Mouse (Mus musculus) stomach, embryonic 16.5 days (tissue): ENCODE measurements around the gene Ahnak2. TPM values are rescaled to one million over a fixed set of nuclear protein-coding genes. Genes with fewer than 3 reads are reported as not detected.
A peak's percentile ranks its signal among the peaks of the same experiment; 100 is the strongest.

ENCODE experiments used
- ATAC-seq: fragments of 200-750 bp; cut with Nextera tagmentation; 2 replicates; pipeline ENCODE4 v1.8.0; 2017; ENCODE audit warnings: moderate number of reproducible peaks, moderate TSS enrichment; ENCODE audit not compliant: insufficient read depth, low FRiP score
- H3K27ac ChIP-seq: fragments of 300-500 bp; sonication (generic); 2 replicates; pipeline ENCODE4 v1.5.1; 2014; ENCODE audit warnings: low read length
- H3K27me3 ChIP-seq: fragments of 300-500 bp; sonication (generic); 2 replicates; pipeline ENCODE4 v1.6.1; 2014; ENCODE audit warnings: low read length, control low read depth, mixed read lengths; ENCODE audit not compliant: control insufficient read depth, insufficient read depth
- H3K36me3 ChIP-seq: fragments of 300-500 bp; sonication (generic); 2 replicates; pipeline ENCODE4 v1.6.1; 2014; ENCODE audit warnings: low read length; ENCODE audit not compliant: control insufficient read depth, insufficient read depth
- H3K4me1 ChIP-seq: fragments of 300-500 bp; sonication (generic); 2 replicates; pipeline ENCODE4 v1.6.1; 2014; ENCODE audit warnings: low read length, control low read depth, mixed read lengths; ENCODE audit not compliant: control insufficient read depth, insufficient read depth
- H3K4me2 ChIP-seq: fragments of 300-500 bp; sonication (generic); 2 replicates; pipeline ENCODE4 v1.6.1; 2014; ENCODE audit warnings: low read depth, low read length, mixed read lengths
- H3K4me3 ChIP-seq: fragments of 300-500 bp; sonication (generic); replicated peaks from 2 replicates; pipeline ENCODE4 v1.5.1; 2014; ENCODE audit warnings: mild to moderate bottlenecking, low read length
- H3K9ac ChIP-seq: fragments of 300-500 bp; sonication (generic); 2 replicates; pipeline ENCODE4 v1.6.1; 2014; ENCODE audit warnings: low read length
- H3K9me3 ChIP-seq: fragments of 300-500 bp; sonication (generic); replicated peaks from 2 replicates; pipeline ENCODE4 v1.6.1; 2016; ENCODE audit warnings: low read length, control low read depth; ENCODE audit not compliant: control insufficient read depth
- WGBS: fragments of 180-500 bp; shearing (Covaris S2); extraction: QIAGEN DNeasy Blood & Tissue Kit; methylation state at CpG from one replicate; pipeline ENCODE4 v1.1.7; 2014; 5-methylcytosine and 5-hydroxymethylcytosine counted together
- polyA plus RNA-seq: library from polyadenylated mRNA; unstranded; fragments of >200 nt; fragmentation: Nextera tagmentation; extraction: Ambion mirVana; gene quantifications from 2 replicates; pipeline ENCODE4 v1.2.1, GENCODE M21; 2015

Ahnak2 gene
- polyA plus RNA-seq, 1 experiment from 2014 or later, result 4.9 TPM

DNA sequence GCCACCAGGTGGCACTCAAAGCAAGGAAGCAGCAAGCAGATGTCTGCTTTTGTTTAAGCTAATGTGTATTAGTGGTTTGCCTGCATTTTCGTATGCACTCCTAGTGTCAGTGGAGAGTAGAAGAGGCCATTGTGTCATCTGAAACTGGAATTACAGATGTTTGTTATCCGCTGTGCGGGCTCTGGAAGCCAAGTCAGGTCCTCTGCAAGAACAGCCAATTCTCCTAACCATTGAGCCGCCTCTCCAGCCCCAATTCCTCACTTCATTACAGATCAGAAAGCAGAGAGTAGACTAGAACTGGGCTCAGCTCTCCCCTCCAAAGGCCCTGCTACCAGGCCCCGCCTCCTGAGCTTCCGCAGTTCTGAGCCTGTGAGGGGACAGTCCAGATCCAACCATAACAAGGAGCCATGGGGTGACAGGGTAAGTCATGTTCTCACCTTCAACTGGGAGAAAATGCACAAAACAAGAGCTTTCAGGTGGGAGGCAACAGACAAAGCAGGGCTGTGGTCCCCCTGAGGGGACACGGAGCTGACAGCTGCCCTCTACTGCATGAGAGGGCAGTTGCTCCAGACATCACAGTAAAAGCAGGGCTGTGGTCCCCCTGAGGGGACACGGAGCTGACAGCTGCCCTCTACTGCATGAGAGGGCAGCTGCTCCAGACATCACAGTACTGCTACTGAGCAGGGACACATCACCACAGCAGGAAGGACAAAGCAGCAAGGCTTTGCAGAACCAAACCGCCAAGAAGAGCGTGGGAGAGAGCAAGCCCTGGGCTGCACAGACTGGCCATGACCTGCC is 55.5 kb downstream of the Ahnak2 start:
- H3K4me3 ChIP-seq, result no peak overlapping the region
- H3K4me2 ChIP-seq, result 0 out of 2 replicates have a peak overlapping the region, but pooled peaks have one; percentile 5
- peak; percentile 27; the same call in 1 of the 2 replicates for ATAC-seq
- 21% methylated on average over 10 of the region's 10 CpGs for WGBS
- peak overlapping the region; percentile 52 for H3K9ac ChIP-seq
- peak overlapping the region; percentile 66; the same call in 1 of the 2 replicates for H3K27ac ChIP-seq
- no peaks in the 10 kb centered on the region for H3K9me3 ChIP-seq
- peaks cover 22% of the 10 kb centered on the region for H3K4me1 ChIP-seq
- no peaks in the 10 kb centered on the region for H3K36me3 ChIP-seq
- no peaks in the 10 kb centered on the region for H3K27me3 ChIP-seq

- WGBS, result 72% methylated on average over 4 of the region's 4 CpGs
- H3K27me3 ChIP-seq, result no peaks in the 10 kb centered on the region
- no peak overlapping the region for H3K4me2 ChIP-seq
- no peaks in the 10 kb centered on the region for H3K9me3 ChIP-seq
- no peak overlapping the region for H3K4me3 ChIP-seq
- H3K4me1 ChIP-seq, result peaks cover 22% of the 10 kb centered on the region
- no peak overlapping the region for H3K27ac ChIP-seq
- ATAC-seq, result no peak
- H3K9ac ChIP-seq, result no peak overlapping the region
- H3K36me3 ChIP-seq, result no peaks in the 10 kb centered on the region
These were observed 56.0 kb downstream of the Ahnak2 start for GRCm38 (mm10) chr12:112746461-112746807.

DNA sequence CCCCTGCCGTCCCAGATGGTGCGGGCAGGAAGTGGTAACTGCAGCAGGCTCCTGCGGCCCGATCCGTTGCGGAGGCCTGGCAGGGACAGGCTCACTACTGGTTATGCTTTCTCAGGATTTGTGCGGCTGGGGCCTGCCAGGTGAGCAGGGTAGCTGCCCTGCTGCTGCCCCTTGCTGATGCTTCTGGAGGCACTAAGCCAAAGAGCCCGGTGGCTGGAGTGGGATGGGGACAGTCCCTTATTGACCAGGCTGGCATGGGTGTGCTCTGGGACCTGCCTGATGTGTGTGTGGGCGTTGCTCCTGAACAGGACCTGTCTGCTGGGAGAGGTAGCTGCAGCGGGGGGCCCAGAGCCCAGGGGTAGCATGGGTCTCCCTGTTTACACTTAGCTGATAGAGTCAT is 56.7 kb downstream of the Ahnak2 start:
- Histone ChIP-seq H3K4me2 (no peak overlapping the region), H3K4me1 (peaks cover 22% of the 10 kb centered on the region), H3K36me3 (no peaks in the 10 kb centered on the region), H3K9ac (no peak overlapping the region), H3K27me3 (no peaks in the 10 kb centered on the region), H3K9me3 (no peaks in the 10 kb centered on the region), H3K27ac (no peak overlapping the region), H3K4me3 (no peak overlapping the region)
- no peak for ATAC-seq
- WGBS, result 84% methylated on average over 9 of the region's 10 CpGs

GRCm38 (mm10) chr12:112744891-112745580 is 57.4 kb downstream of the Ahnak2 start:
- H3K36me3 ChIP-seq, result no peaks in the 10 kb centered on the region
- peaks cover 22% of the 10 kb centered on the region for H3K4me1 ChIP-seq
- H3K27ac ChIP-seq, result no peak overlapping the region
- H3K4me3 ChIP-seq, result no peak overlapping the region
- H3K27me3 ChIP-seq, result no peaks in the 10 kb centered on the region
- no peak overlapping the region; the same call in 1 of the 2 replicates for H3K9ac ChIP-seq
- H3K4me2 ChIP-seq, result no peak overlapping the region
- no peaks in the 10 kb centered on the region for H3K9me3 ChIP-seq
- ATAC-seq, result no peak
- WGBS, result 82% methylated on average over 10 of the region's 10 CpGs

DNA sequence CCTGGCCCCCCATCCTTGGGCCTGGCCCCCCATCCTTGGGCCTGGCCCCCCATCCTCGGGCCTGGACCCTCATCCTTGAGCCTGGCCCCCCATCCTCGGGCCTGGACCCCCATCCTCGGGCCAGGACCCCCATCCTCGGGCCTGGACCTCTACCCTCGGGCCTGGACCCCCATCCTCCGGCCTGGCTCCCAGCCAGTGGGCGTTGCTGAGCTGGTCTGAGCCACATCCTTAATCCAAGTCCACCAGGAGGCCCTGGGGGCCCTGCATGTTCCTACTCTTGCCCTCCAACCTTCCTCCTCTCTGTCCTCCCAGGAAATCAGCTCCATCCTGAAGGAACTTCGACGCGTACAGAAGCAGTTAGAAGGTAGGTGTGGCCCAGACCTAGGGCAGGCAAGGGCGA is 58.2 kb downstream of the Ahnak2 start:
- Histone ChIP-seq H3K36me3 (0 out of 2 replicates have a peak, but pooled peaks cover 2% of the 10 kb centered on the region), H3K4me3 (no peak overlapping the region), H3K27ac (no peak overlapping the region), H3K9ac (peak overlapping the region; percentile 47), H3K4me2 (no peak overlapping the region), H3K27me3 (no peaks in the 10 kb centered on the region), H3K4me1 (peaks cover 22% of the 10 kb centered on the region), H3K9me3 (no peaks in the 10 kb centered on the region)
- no peak for ATAC-seq
- WGBS, result 88% methylated on average over 11 of the region's 11 CpGs

DNA sequence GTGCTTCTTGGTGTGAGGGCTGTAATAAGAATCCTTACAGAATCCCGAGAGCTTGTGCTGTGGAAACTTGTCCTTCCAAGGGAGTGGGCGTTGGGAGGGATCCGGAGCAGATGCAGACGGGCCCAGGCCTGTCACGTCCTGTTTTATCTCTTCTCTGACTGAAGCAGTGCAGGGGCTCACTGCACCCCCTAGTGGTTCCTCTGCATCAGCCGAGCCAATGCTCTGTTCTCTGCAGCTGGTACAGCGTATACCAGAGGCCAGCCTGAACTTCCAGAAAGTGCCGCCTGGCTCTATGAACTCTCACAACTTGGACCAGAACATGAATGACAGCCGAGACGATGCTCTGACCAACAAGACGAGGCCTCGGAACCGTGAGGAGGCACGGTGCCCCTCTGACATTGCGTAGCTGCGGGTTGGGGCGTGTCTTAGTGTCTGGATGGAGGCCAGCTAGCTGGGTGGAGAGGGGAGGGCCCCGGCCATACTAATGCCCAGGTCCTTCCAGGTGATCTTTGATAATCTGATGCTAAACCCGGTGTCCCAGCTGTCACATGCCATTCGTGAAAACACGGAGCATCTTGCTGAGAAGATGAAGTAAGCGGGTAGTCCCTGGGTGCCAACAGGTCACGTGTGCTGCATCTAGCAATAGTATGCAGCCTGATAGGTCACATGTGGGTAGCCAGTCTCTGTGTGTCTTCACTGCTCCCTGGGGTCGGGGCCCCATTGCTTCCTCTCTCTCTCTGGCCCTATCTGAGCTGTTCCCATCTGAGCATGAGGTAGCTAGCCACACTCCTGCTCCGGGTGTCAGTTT is 59.1 kb downstream of the Ahnak2 start:
- H3K4me1 ChIP-seq, result peaks cover 22% of the 10 kb centered on the region
- 0 out of 2 replicates have a peak, but pooled peaks cover 9% of the 10 kb centered on the region for H3K36me3 ChIP-seq
- no peaks in the 10 kb centered on the region for H3K9me3 ChIP-seq
- ATAC-seq, result peak; percentile 83
- no peak overlapping the region for H3K4me2 ChIP-seq
- no peak overlapping the region for H3K4me3 ChIP-seq
- 45% methylated on average over 25 of the region's 25 CpGs for WGBS
- H3K27ac ChIP-seq, result peak overlapping the region; percentile 73
- H3K9ac ChIP-seq, result peak overlapping the region; percentile 55
- H3K27me3 ChIP-seq, result no peaks in the 10 kb centered on the region

- Histone ChIP-seq H3K36me3 (0 out of 2 replicates have a peak, but pooled peaks cover 9% of the 10 kb centered on the region), H3K9ac (peak overlapping the region; percentile 55; the same call in 1 of the 2 replicates), H3K4me2 (no peak overlapping the region), H3K27ac (peak overlapping the region; percentile 73), H3K27me3 (no peaks in the 10 kb centered on the region), H3K9me3 (no peaks in the 10 kb centered on the region), H3K4me1 (peaks cover 22% of the 10 kb centered on the region), H3K4me3 (no peak overlapping the region)
- 57% methylated on average over 6 of the region's 6 CpGs for WGBS
- ATAC-seq, result 0 out of 2 replicates have a peak, but pooled peaks have one; percentile 8
These were observed 59.7 kb downstream of the Ahnak2 start for GRCm38 (mm10) chr12:112742768-112743167.

- no peak overlapping the region for H3K4me2 ChIP-seq
- no peak overlapping the region for H3K9ac ChIP-seq
- H3K27ac ChIP-seq, result no peak overlapping the region
- ATAC-seq, result no peak
- H3K36me3 ChIP-seq, result peaks cover 17% of the 10 kb centered on the region
- H3K4me3 ChIP-seq, result no peak overlapping the region
- WGBS, result 92% methylated on average over 24 of the region's 24 CpGs
- H3K4me1 ChIP-seq, result peaks cover 16% of the 10 kb centered on the region
- no peaks in the 10 kb centered on the region for H3K9me3 ChIP-seq
- no peaks in the 10 kb centered on the region for H3K27me3 ChIP-seq
These were observed 63.4 kb downstream of the Ahnak2 start for GRCm38 (mm10) chr12:112739023-112739568.
